Comparison of ENCODE assay signal across 20 mouse cellular contexts in genomic region chr11:30662591-30662990, GRCm38 (mm10). TPM values are rescaled to one million over a fixed set of nuclear protein-coding genes. Genes with fewer than 3 reads are reported as not detected.
A peak's percentile ranks its signal among the peaks of the same experiment; 100 is the strongest.
DNase-seq lines count a peak whose midpoint lies in the region; ATAC-seq and TF ChIP-seq lines count a peak whose summit lies in the region.
"Had no signal": no experiment of that assay in that cellular context is flagged by ENCODE, and none has a peak within 500 bp of the region (broad histone marks: within the 10 kb centered on the region; RNA-seq: fewer than 3 reads in every experiment).

No protein-coding gene starts in this region.

- H3K36me3 ChIP-seq in kidney, embryonic 14.5 days (ENCODE audit: control insufficient read depth, insufficient read depth, low read length): no peaks in the 10 kb centered on the region
- no peaks in the 10 kb centered on the region for H3K36me3 ChIP-seq in embryonic facial prominence, embryonic 10.5 days (replicated peaks)
- H3K36me3 ChIP-seq in stomach, postnatal 0 days (ENCODE audit: control insufficient read depth, insufficient read depth, low read length): no peaks in the 10 kb centered on the region
- H3K36me3 ChIP-seq: G1E; heart, embryonic 15.5 days; hindbrain, embryonic 10.5 days; hindbrain, embryonic 15.5 days had no signal

- peak; percentile 61 to 77 for DNase-seq in kidney, adult 8-10 months
- peak; percentile 19 for DNase-seq in kidney, postnatal 10 days
- no peak for DNase-seq in embryonic facial prominence, embryonic 10.5 days (ENCODE audit: low spot score)
- no peak for DNase-seq in stomach, postnatal 0 days (ENCODE audit: low spot score)
- no peak for DNase-seq in adrenal gland, postnatal 36 days
- DNase-seq: adrenal gland, postnatal 14 days; cerebellum, adult 18-20 months; cerebellum, adult 9-11 months; cerebellum, postnatal 36 days; forebrain, postnatal 0 days; gastrocnemius, postnatal 14 days; heart, adult 2 months; heart, postnatal 14 days had no signal

- H3K4me1 ChIP-seq in kidney, embryonic 14.5 days (ENCODE audit: control insufficient read depth, insufficient read depth, low read length): no peaks in the 10 kb centered on the region
- no peaks in the 10 kb centered on the region for H3K4me1 ChIP-seq in embryonic facial prominence, embryonic 10.5 days
- H3K4me1 ChIP-seq in stomach, postnatal 0 days (replicated peaks; ENCODE audit: control insufficient read depth, insufficient read depth): no peaks in the 10 kb centered on the region
- H3K4me1 ChIP-seq: forebrain, embryonic 13.5 days; heart, embryonic 15.5 days; hindbrain, embryonic 10.5 days; hindbrain, embryonic 15.5 days had no signal

- no peak overlapping the region for H3K9ac ChIP-seq in kidney, embryonic 14.5 days (ENCODE audit: low read depth, low read length)
- no peak overlapping the region for H3K9ac ChIP-seq in stomach, postnatal 0 days (ENCODE audit: low read length)
- H3K9ac ChIP-seq: forebrain, embryonic 13.5 days; forebrain, postnatal 0 days; heart, embryonic 15.5 days; hindbrain, embryonic 15.5 days had no signal

- no peaks in the 10 kb centered on the region for H3K9me3 ChIP-seq in kidney, embryonic 14.5 days (ENCODE audit: control insufficient read depth, low read length)
- H3K9me3 ChIP-seq in embryonic facial prominence, embryonic 10.5 days: no peaks in the 10 kb centered on the region
- H3K9me3 ChIP-seq in stomach, postnatal 0 days (ENCODE audit: control insufficient read depth, low read length): no peaks in the 10 kb centered on the region
- H3K9me3 ChIP-seq: forebrain, embryonic 13.5 days; G1E; heart, embryonic 15.5 days; hindbrain, embryonic 10.5 days; hindbrain, embryonic 15.5 days had no signal

- no peak for TF ChIP-seq EP300 in stomach, postnatal 0 days (optimal IDR thresholded peaks at IDR 0.05)

- WGBS in kidney, embryonic 14.5 days: 75% methylated on average over 2 of the region's 2 CpGs
- WGBS in embryonic facial prominence, embryonic 10.5 days: 80% methylated on average over 2 of the region's 2 CpGs
- WGBS in stomach, postnatal 0 days: 72% methylated on average over 2 of the region's 2 CpGs

- H3K27me3 ChIP-seq in kidney, embryonic 14.5 days (ENCODE audit: control insufficient read depth, insufficient read depth, low read length): no peaks in the 10 kb centered on the region
- H3K27me3 ChIP-seq in embryonic facial prominence, embryonic 10.5 days (replicated peaks; ENCODE audit: low read depth, poor library complexity, severe bottlenecking): no peaks in the 10 kb centered on the region
- no peaks in the 10 kb centered on the region for H3K27me3 ChIP-seq in stomach, postnatal 0 days (ENCODE audit: control insufficient read depth, insufficient read depth, low read length)
- H3K27me3 ChIP-seq: forebrain, embryonic 13.5 days; heart, embryonic 15.5 days; hindbrain, embryonic 15.5 days had no signal

- no peak for TF ChIP-seq CTCF in stomach, postnatal 0 days (IDR thresholded peaks at IDR 0.05; ENCODE audit: low read depth)

- ATAC-seq in kidney, embryonic 14.5 days (ENCODE audit: low FRiP score, low TSS enrichment): peak; percentile 35; the same call in 1 of the 2 replicates
- ATAC-seq in stomach, postnatal 0 days (ENCODE audit: low FRiP score, low TSS enrichment): no peak
- ATAC-seq: forebrain, embryonic 13.5 days; forebrain, postnatal 0 days had no signal

- no peak overlapping the region for H3K27ac ChIP-seq in kidney, embryonic 14.5 days (ENCODE audit: low read depth, low read length)
- H3K27ac ChIP-seq in embryonic facial prominence, embryonic 10.5 days (replicated peaks): no peak overlapping the region
- H3K27ac ChIP-seq in stomach, postnatal 0 days (replicated peaks): no peak overlapping the region
- H3K27ac ChIP-seq: forebrain, embryonic 13.5 days; heart, adult 2 months; heart, embryonic 15.5 days; hindbrain, embryonic 10.5 days; hindbrain, embryonic 15.5 days had no signal

- H3K4me2 ChIP-seq in kidney, embryonic 14.5 days (replicated peaks; ENCODE audit: low read depth, low read length): no peak overlapping the region
- no peak overlapping the region for H3K4me2 ChIP-seq in stomach, postnatal 0 days (replicated peaks; ENCODE audit: low read depth)
- H3K4me2 ChIP-seq: forebrain, embryonic 13.5 days; heart, embryonic 11.5 days; heart, embryonic 15.5 days; hindbrain, embryonic 15.5 days had no signal

- H3K4me3 ChIP-seq in kidney, embryonic 14.5 days (ENCODE audit: low read length): no peak overlapping the region
- no peak overlapping the region for H3K4me3 ChIP-seq in embryonic facial prominence, embryonic 10.5 days
- no peak overlapping the region for H3K4me3 ChIP-seq in stomach, postnatal 0 days (ENCODE audit: low read depth, low read length)
- H3K4me3 ChIP-seq: forebrain, embryonic 13.5 days; heart, adult 2 months; heart, embryonic 15.5 days; hindbrain, embryonic 10.5 days; hindbrain, embryonic 15.5 days had no signal

RNA-seq across cellular contexts. Expression of gene Acyp2, which starts 13.2 kb away (rescaled TPM):
- 22.2 and 34.9 TPM in 2 replicates for polyA plus RNA-seq in kidney, embryonic 14.5 days (2014; fragmentation: Nextera tagmentation; extraction: Ambion mirVana)
- polyA plus RNA-seq in embryonic facial prominence, embryonic 10.5 days (2016; fragmentation: Nextera tagmentation; extraction: Ambion mirVana): 5.1 and 5.3 TPM in 2 replicates
- polyA plus RNA-seq in stomach, postnatal 0 days (2015; fragmentation: Nextera tagmentation; extraction: Ambion mirVana): 19.1 and 19.7 TPM in 2 replicates
- 10 to 100 TPM; 38.8 to 41.2 TPM for total RNA-seq in adrenal gland, postnatal 36 days (2021)

Comparison
In these comparisons a context has a peak if more than half of its experiments do, and no peak if none do; other contexts are left out.
1. DNase-seq: peak in kidney, adult 8-10 months (2 of 2) and kidney, postnatal 10 days (single experiment); none in embryonic facial prominence, embryonic 10.5 days (single experiment), stomach, postnatal 0 days (single experiment) and adrenal gland, postnatal 36 days (0 of 2).